Mouse (Mus musculus) heart, adult 11 months (tissue): Measurements from ENCODE around the gene Wee1.
"Not testable (repeated sequence)": the region's sequence is repeated elsewhere in the genome, so short reads cannot be mapped to it uniquely, and the experiment has no call there.

Experiments used
- DNase-seq: peaks from one replicate; pipeline ENCODE4 v3.0.0; 2022

Wee1 gene

GRCm38 (mm10) chr7:110121516-110122288 lies at the start of gene Wee1:
Gene Wee1, plus strand, starts transcription at chr7:110122046.
- peak; percentile 100 for DNase-seq

GRCm38 (mm10) chr7:110078168-110078567 lies 43.7 kb upstream of the Wee1 start:
- no peak for DNase-seq

- DNase-seq: no peak
These were observed 38.3 kb upstream of the Wee1 start for GRCm38 (mm10) chr7:110083386-110084165.

GRCm38 (mm10) chr7:110085217-110085616 lies 36.6 kb upstream of the Wee1 start:
- no peak for DNase-seq

GRCm38 (mm10) chr7:110087914-110088313 lies 33.9 kb upstream of the Wee1 start:
- DNase-seq: no peak

GRCm38 (mm10) chr7:110091670-110092069 lies 30.2 kb upstream of the Wee1 start:
- DNase-seq: no peak

- DNase-seq: no peak
These were observed 25.5 kb upstream of the Wee1 start for GRCm38 (mm10) chr7:110096332-110096731.

- peak; percentile 89 for DNase-seq
These were observed 24.6 kb upstream of the Wee1 start for GRCm38 (mm10) chr7:110097106-110097793.

GRCm38 (mm10) chr7:110100854-110101253 lies 21.0 kb upstream of the Wee1 start:
- DNase-seq: no peak

- DNase-seq: no peak
These were observed 20.6 kb upstream of the Wee1 start for GRCm38 (mm10) chr7:110101266-110101665.

- DNase-seq: no peak
These were observed 16.8 kb upstream of the Wee1 start for GRCm38 (mm10) chr7:110105041-110105440.

- no peak for DNase-seq
These were observed 15.2 kb upstream of the Wee1 start for GRCm38 (mm10) chr7:110106633-110107032.

- not testable (repeated sequence) for DNase-seq
These were observed 13.3 kb upstream of the Wee1 start for GRCm38 (mm10) chr7:110108524-110108923.

GRCm38 (mm10) chr7:110108967-110109610 lies 12.8 kb upstream of the Wee1 start:
- peak; percentile 98 for DNase-seq

- peak; percentile 93 for DNase-seq
These were observed 11.7 kb upstream of the Wee1 start for GRCm38 (mm10) chr7:110110061-110110656.

GRCm38 (mm10) chr7:110114699-110115098 lies 7.1 kb upstream of the Wee1 start:
- peak; percentile 70 for DNase-seq

- DNase-seq: peak; percentile 99
These were observed 5.0 kb upstream of the Wee1 start for GRCm38 (mm10) chr7:110116731-110117291.

- peak; percentile 97 for DNase-seq
These were observed 3.4 kb upstream of the Wee1 start for GRCm38 (mm10) chr7:110118448-110118847.

GRCm38 (mm10) chr7:110120157-110120784 lies 1.6 kb upstream of the Wee1 start:
- peak; percentile 84 for DNase-seq

- no peak for DNase-seq
These were observed 707 bp upstream of the Wee1 start for GRCm38 (mm10) chr7:110121162-110121515.

GRCm38 (mm10) chr7:110122289-110122564 lies 381 bp downstream of the Wee1 start:
- no peak for DNase-seq
